Mouse (Mus musculus): ENCODE data around the gene Vmn2r15. TPM values are rescaled to one million over a fixed set of nuclear protein-coding genes. Genes with fewer than 3 reads are reported as not detected.

Gene Vmn2r15
- polyA plus RNA-seq (2011; ENCODE audit: insufficient read length, low read depth, missing spikeins), result not detected in 2 replicates

- Histone ChIP-seq H3K4me3 (ENCODE audit: insufficient read depth, low read length) (no peak within 1 kb of the TSS), H3K27ac (ENCODE audit: insufficient read depth, low read length) (no peak within 1 kb of the TSS), H3K4me1 (ENCODE audit: control insufficient read depth, insufficient read depth, low read length) (no peaks in the 10 kb centered on the region)
- TF ChIP-seq POLR2A (IDR thresholded peaks at IDR 0.05; ENCODE audit: low read depth, low read length) (no peak), CTCF (IDR thresholded peaks at IDR 0.05; ENCODE audit: borderline replicate concordance, insufficient read depth, low read length) (no peak)
Measured at GRCm38 (mm10) chr5:109297544-109297943, at the start of gene Vmn2r15. Gene Vmn2r15 (minus strand): TSS chr5:109297644.

DNA sequence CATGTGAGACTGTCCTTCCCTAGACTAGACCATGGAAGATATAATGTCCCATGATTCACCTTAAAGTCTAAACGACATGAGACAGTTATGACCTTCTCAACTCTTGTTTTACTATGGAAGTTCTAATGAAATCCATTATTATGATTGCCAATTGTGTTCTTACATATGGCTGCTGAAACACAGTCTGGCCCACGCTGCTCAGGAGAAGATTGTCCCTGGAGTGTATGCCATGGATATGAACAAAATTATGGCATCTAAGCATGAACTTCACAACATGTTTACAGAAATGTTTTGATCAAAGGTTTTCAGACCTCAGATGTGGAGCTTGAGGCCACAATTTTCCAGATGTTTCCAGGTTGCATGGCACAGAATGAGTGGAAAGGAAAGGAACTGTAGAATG, 32.4 kb upstream of the Vmn2r15 start, which contains the start of gene Vmn2r16:
Gene Vmn2r16 (plus strand): TSS at position 301 of the 400 bp plus-strand sequence.
- H3K4me1 ChIP-seq (ENCODE audit: control insufficient read depth, insufficient read depth, low read length), result no peaks in the 10 kb centered on the region

GRCm38 (mm10) chr5:109294655-109295054, 2.8 kb downstream of the Vmn2r15 start:
- no peak for TF ChIP-seq CTCF (IDR thresholded peaks at IDR 0.05; ENCODE audit: borderline replicate concordance, insufficient read depth, low read length)
- TF ChIP-seq POLR2A (IDR thresholded peaks at IDR 0.05; ENCODE audit: low read depth, low read length), result no peak
- no peak overlapping the region for H3K27ac ChIP-seq (ENCODE audit: insufficient read depth, low read length)
- H3K4me3 ChIP-seq (ENCODE audit: insufficient read depth, low read length), result no peak overlapping the region
- no peaks in the 10 kb centered on the region for H3K4me1 ChIP-seq (ENCODE audit: control insufficient read depth, insufficient read depth, low read length)

More for the DNA sequence above, 32.4 kb upstream of the Vmn2r15 start, which contains the start of gene Vmn2r16:
- no peak within 1 kb of the TSS for H3K4me3 ChIP-seq (ENCODE audit: insufficient read depth, low read length)
- no peak for TF ChIP-seq CTCF (IDR thresholded peaks at IDR 0.05; ENCODE audit: borderline replicate concordance, insufficient read depth, low read length)
- TF ChIP-seq POLR2A (IDR thresholded peaks at IDR 0.05; ENCODE audit: low read depth, low read length), result no peak
- H3K27ac ChIP-seq (ENCODE audit: insufficient read depth, low read length), result no peak within 1 kb of the TSS

Other genes starting within 250 kb of the Vmn2r15 start
- not detected in 2 replicates for gene Vmn2r11, start 238.1 kb downstream of the Vmn2r15 start, polyA plus RNA-seq (2011; ENCODE audit: insufficient read length, low read depth, missing spikeins)
- gene Vmn2r12, start 199.7 kb downstream of the Vmn2r15 start, polyA plus RNA-seq (2011; ENCODE audit: insufficient read length, low read depth, missing spikeins), result not detected in 2 replicates
- gene Vmn2r13, start 105.4 kb downstream of the Vmn2r15 start, polyA plus RNA-seq (2011; ENCODE audit: insufficient read length, low read depth, missing spikeins), result not detected in 2 replicates
- not detected in 2 replicates for gene Vmn2r14, start 72.9 kb downstream of the Vmn2r15 start, polyA plus RNA-seq (2011; ENCODE audit: insufficient read length, low read depth, missing spikeins)
- not detected in 2 replicates for gene Vmn2r16, start 32.5 kb upstream of the Vmn2r15 start, polyA plus RNA-seq (2011; ENCODE audit: insufficient read length, low read depth, missing spikeins)
- not detected in 2 replicates for gene Vmn2r17, start 122.0 kb upstream of the Vmn2r15 start, polyA plus RNA-seq (2011; ENCODE audit: insufficient read length, low read depth, missing spikeins)

Data from embryonic fibroblast, embryonic 13.5 days (primary cell).